Mouse (Mus musculus) neural tube, embryonic 14.5 days (tissue): ENCODE measurements around the gene Tnfsf12. TPM values are rescaled to one million over a fixed set of nuclear protein-coding genes. Genes with fewer than 3 reads are reported as not detected.

Source experiments
- ATAC-seq: fragments of 200-750 bp; cut with Nextera tagmentation; 2 replicates; pipeline ENCODE4 v1.8.0; 2017; ENCODE audit warnings: low read depth, mild to moderate bottlenecking, moderate TSS enrichment, moderate library complexity
- H3K27ac ChIP-seq: fragments of 300-500 bp; sonication (generic); 2 replicates; pipeline ENCODE4 v1.5.1; 2014; ENCODE audit warnings: low read depth, mild to moderate bottlenecking, control low read depth, low read length, moderate library complexity, mixed read lengths
- H3K27me3 ChIP-seq: fragments of 300-500 bp; sonication (generic); 2 replicates; pipeline ENCODE4 v1.6.1; 2014; ENCODE audit warnings: low read length; ENCODE audit not compliant: control insufficient read depth, insufficient read depth
- H3K36me3 ChIP-seq: fragments of 300-500 bp; sonication (generic); 2 replicates; pipeline ENCODE4 v1.6.1; 2014; ENCODE audit warnings: low read length, mixed read lengths; ENCODE audit not compliant: control insufficient read depth, insufficient read depth
- H3K4me1 ChIP-seq: fragments of 300-500 bp; sonication (generic); 2 replicates; pipeline ENCODE4 v1.6.1; 2014; ENCODE audit warnings: low read length; ENCODE audit not compliant: control insufficient read depth, insufficient read depth
- H3K4me2 ChIP-seq: fragments of 300-500 bp; sonication (generic); 2 replicates; pipeline ENCODE4 v1.6.1; 2014; ENCODE audit warnings: mild to moderate bottlenecking, low read depth, low read length, control low read depth
- H3K4me3 ChIP-seq: fragments of 300-500 bp; sonication (generic); 2 replicates; pipeline ENCODE4 v1.5.1; 2014; ENCODE audit warnings: low read depth, low read length, control low read depth, mixed read lengths
- H3K9ac ChIP-seq: fragments of 300-500 bp; sonication (generic); replicated peaks from 2 replicates; pipeline ENCODE4 v1.6.1; 2014; ENCODE audit warnings: low read depth, mild to moderate bottlenecking, control low read depth, low read length, mixed read lengths
- H3K9me3 ChIP-seq: fragments of 300-500 bp; sonication (generic); 2 replicates; pipeline ENCODE4 v1.6.1; 2016; ENCODE audit warnings: low read length; ENCODE audit not compliant: control insufficient read depth
- WGBS: fragments of 180-500 bp; shearing (Covaris S2); extraction: QIAGEN DNeasy Blood & Tissue Kit; methylation state at CpG from one replicate; pipeline ENCODE4 v1.1.7; 2014; 5-methylcytosine and 5-hydroxymethylcytosine counted together
- polyA plus RNA-seq: library from polyadenylated mRNA; unstranded; fragments of >200 nt; fragmentation: Nextera tagmentation; extraction: Ambion mirVana; gene quantifications from 2 replicates; pipeline ENCODE4 v1.2.1, GENCODE M21; 2014

Gene Tnfsf12
- polyA plus RNA-seq, 1 experiment from 2014 or later: 2.1 TPM

DNA sequence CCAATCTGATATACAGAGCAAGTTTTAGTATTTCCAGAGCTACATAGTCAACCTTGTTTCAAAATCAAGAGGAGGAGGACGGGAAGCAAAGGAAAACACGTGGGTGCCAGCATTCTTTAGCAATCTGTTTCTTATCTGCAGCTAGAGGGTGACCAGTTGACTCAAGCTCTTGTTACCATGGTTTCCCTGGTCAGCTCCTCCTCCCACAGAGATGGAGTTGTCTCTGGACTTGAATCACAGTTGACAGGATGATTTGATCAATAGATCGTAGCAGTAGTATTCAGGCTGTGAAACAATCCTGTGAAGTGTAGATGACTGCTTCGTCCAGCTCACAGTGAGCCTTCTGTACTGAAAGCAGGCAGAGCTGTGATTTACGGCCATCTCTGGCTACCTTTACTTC, 20.3 kb upstream of the Tnfsf12 start:
- WGBS: 19% methylated on average over 5 of the region's 5 CpGs
- ATAC-seq: no peak
- Histone ChIP-seq H3K4me1 (no peaks in the 10 kb centered on the region), H3K4me3 (no peak overlapping the region), H3K27me3 (no peaks in the 10 kb centered on the region), H3K9me3 (no peaks in the 10 kb centered on the region), H3K27ac (no peak overlapping the region), H3K4me2 (no peak overlapping the region), H3K36me3 (no peaks in the 10 kb centered on the region), H3K9ac (no peak overlapping the region)

DNA sequence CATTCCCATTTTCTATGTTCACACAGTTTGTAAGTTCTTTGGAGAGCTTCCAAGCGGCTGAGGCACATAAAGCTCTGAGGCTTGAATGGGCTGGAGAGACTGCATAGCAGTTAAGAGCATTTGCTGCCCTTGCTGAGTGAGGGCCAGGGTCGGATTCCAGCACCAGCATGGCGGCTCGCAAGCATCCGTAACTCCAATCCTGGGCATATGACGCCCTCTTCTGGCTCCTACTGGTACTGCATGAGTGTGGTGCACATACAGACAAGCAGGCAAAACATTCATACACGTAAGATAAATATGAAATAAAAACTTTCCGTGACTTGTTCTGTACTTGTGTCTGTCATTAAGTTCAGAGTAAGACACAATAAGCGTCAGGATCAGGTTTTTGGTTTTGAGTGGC, 19.8 kb upstream of the Tnfsf12 start:
- H3K4me3 ChIP-seq: no peak overlapping the region
- H3K4me1 ChIP-seq: no peaks in the 10 kb centered on the region
- no peak overlapping the region for H3K4me2 ChIP-seq
- no peak overlapping the region for H3K27ac ChIP-seq
- no peaks in the 10 kb centered on the region for H3K9me3 ChIP-seq
- H3K27me3 ChIP-seq: no peaks in the 10 kb centered on the region
- WGBS: 56% methylated on average over 9 of the region's 9 CpGs
- no peak for ATAC-seq
- no peak overlapping the region for H3K9ac ChIP-seq
- H3K36me3 ChIP-seq: no peaks in the 10 kb centered on the region

DNA sequence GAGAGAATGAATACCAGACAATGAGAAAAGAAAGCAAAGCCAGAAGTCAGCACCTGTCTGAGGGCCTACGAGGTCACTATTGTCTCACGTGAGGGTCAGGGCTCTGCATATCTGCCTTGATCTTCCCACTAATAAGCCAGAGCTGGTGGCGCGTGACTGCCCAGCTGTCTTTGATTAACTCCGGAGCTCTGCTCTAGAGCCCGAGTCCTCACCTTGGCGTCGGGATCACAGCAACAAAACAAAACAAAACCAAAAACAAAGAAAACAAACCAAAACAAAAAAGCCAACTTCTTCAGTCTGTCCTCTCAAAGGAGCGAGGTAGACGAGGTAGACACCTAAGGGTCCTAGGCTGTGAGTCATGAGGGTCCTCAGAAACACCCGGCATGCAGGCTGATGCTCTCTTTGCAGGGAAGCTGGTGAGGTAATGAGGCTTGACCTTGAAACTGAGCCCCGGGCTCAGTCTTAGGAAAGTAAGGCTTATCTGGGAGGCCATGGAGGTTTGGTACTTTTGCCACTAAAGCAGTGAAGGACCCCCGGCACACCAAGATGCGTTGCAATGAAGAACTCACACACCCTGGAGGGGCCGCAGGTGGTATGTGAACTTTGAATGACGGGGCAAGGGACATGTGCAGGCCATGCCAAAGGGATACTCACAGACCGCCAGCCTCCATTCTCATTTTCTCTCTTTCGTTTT, 19.1 kb upstream of the Tnfsf12 start:
- no peak overlapping the region for H3K4me3 ChIP-seq
- H3K9me3 ChIP-seq: no peaks in the 10 kb centered on the region
- no peaks in the 10 kb centered on the region for H3K4me1 ChIP-seq
- H3K27ac ChIP-seq: no peak overlapping the region
- no peak for ATAC-seq
- no peaks in the 10 kb centered on the region for H3K27me3 ChIP-seq
- no peak overlapping the region for H3K9ac ChIP-seq
- 86% methylated on average over 18 of the region's 18 CpGs for WGBS
- no peak overlapping the region for H3K4me2 ChIP-seq
- no peaks in the 10 kb centered on the region for H3K36me3 ChIP-seq

DNA sequence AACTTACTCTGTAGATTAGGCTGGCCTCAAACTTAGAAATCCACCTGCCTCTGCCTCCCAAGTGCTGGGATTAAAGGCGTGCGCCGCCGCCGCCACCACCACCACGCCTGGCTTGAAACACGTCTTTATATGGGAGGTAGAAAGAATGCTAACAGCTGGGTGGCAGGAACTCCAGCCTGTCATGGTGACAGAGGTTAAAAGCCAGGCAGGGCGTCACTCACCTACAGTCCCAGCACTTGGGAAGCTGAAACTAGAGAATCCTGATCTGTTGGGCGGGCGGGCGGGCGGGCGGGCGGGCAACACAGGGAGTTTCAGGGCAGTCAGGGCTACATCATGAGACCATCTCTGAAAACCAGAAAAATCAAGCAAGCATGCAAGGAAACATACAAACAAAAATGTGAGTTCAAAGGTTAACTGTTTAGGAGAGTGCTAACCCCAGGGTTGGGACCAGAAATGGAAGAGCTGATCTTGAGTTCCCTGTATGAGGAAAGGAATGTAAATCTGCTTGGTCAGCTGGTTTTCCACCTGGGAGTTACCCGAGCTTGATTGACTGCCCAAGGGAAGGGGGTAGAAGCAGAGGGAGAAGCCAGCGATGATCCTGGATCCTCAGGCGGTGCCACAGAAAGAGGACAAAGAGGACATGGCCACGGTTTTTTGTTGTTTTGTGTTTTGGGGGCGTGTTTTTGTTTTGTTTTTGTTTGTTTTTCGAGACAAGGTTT, 17.5 kb upstream of the Tnfsf12 start:
- Histone ChIP-seq H3K27me3 (no peaks in the 10 kb centered on the region), H3K36me3 (no peaks in the 10 kb centered on the region), H3K4me1 (no peaks in the 10 kb centered on the region), H3K27ac (no peak overlapping the region), H3K9ac (no peak overlapping the region), H3K4me2 (no peak overlapping the region), H3K9me3 (no peaks in the 10 kb centered on the region), H3K4me3 (no peak overlapping the region)
- ATAC-seq: no peak
- WGBS: 78% methylated on average over 20 of the region's 20 CpGs

DNA sequence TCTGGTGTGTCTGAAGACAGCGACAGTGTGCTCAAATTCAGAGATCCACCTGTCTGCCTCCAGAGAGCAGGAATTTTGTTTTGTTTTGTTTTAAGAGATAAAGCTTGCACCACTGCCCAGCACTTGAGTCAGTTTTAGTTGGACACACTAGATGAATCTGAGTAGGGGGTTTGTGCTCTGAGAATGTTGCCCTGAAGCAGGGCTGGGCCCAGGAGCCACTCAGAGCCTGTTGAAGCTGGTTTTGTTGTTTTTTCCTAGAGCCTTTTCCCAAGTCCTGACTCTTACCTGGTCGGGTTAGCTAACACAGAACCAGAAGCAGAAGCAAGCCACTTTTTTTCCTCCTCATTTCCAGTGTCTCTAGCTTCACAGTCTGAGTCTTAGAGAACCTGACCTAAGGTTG, 15.4 kb upstream of the Tnfsf12 start:
- no peaks in the 10 kb centered on the region for H3K9me3 ChIP-seq
- H3K9ac ChIP-seq: no peak overlapping the region
- H3K4me3 ChIP-seq: no peak overlapping the region
- no peaks in the 10 kb centered on the region for H3K36me3 ChIP-seq
- H3K27me3 ChIP-seq: no peaks in the 10 kb centered on the region
- 79% methylated on average over 2 of the region's 2 CpGs for WGBS
- H3K27ac ChIP-seq: no peak overlapping the region
- H3K4me2 ChIP-seq: no peak overlapping the region
- ATAC-seq: no peak
- H3K4me1 ChIP-seq: no peaks in the 10 kb centered on the region

DNA sequence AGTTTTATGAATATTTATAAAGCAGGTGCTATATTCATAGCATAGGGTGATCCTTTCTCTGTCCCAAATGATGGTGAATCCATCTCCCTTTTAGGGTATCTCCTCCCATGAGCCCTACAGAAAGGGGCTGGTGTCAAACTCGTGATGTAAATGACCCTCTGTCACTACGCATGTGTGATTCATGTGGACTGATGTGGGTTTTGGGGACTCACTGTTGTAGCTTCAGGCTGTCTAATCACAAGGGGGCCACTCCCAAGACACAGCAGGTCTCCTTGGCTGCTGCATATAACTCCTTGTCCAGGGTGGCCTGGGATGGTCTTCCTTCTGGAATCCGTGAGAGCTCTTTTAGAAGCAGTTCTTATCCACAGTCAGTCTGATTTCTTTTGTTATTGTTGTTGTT, 14.8 kb upstream of the Tnfsf12 start:
- H3K36me3 ChIP-seq: no peaks in the 10 kb centered on the region
- H3K9me3 ChIP-seq: no peaks in the 10 kb centered on the region
- H3K4me1 ChIP-seq: no peaks in the 10 kb centered on the region
- 80% methylated on average over 3 of the region's 3 CpGs for WGBS
- H3K9ac ChIP-seq: no peak overlapping the region
- no peak overlapping the region for H3K27ac ChIP-seq
- no peak overlapping the region for H3K4me3 ChIP-seq
- no peaks in the 10 kb centered on the region for H3K27me3 ChIP-seq
- H3K4me2 ChIP-seq: no peak overlapping the region
- ATAC-seq: no peak

DNA sequence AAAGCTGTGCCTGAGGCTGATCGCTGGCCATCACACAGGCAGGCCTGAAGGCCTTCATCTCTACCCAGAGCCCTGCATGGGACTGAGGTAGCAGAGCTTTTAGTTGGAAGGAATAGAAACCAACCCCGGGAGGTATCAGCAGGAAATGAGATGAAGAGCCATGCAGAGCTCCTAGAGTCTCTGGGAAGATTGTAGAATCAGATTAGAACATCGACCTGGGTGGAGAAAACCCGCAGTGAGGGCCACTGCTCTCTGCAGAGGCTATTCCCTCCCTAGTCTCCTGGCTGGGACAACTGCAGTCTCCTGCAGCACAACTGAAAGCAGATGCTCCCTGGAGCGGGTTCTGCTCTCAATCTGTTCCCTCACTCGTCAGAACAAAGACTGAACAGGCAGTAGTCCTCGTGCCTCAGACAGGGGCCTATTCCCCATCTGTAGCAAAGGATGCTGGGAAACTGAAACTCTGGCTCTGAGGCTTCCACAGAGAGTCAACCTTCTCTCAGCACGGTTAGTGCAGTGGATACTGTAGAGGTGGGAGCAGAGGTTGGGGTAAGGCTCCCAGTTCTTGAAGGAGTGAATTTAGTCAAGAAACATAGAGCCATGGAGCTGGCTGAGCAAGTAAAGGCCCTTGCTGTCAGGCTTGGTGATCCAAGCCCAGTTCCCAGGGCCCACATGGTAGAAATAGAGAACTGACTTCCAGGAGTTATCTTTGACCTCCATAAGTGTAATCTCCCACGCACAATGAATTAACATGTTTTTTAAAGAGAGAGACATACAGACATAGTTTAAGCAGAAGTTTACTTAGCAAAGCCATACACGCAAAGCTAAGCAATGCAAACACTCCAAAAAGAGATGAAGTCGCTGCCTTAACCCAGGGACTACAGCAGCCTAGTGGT, 14.2 kb upstream of the Tnfsf12 start:
- Histone ChIP-seq H3K4me1 (no peaks in the 10 kb centered on the region), H3K27me3 (no peaks in the 10 kb centered on the region), H3K36me3 (no peaks in the 10 kb centered on the region), H3K4me2 (no peak overlapping the region), H3K27ac (no peak overlapping the region), H3K4me3 (no peak overlapping the region), H3K9ac (no peak overlapping the region), H3K9me3 (no peaks in the 10 kb centered on the region)
- no peak for ATAC-seq
- WGBS: 66% methylated on average over 11 of the region's 11 CpGs

DNA sequence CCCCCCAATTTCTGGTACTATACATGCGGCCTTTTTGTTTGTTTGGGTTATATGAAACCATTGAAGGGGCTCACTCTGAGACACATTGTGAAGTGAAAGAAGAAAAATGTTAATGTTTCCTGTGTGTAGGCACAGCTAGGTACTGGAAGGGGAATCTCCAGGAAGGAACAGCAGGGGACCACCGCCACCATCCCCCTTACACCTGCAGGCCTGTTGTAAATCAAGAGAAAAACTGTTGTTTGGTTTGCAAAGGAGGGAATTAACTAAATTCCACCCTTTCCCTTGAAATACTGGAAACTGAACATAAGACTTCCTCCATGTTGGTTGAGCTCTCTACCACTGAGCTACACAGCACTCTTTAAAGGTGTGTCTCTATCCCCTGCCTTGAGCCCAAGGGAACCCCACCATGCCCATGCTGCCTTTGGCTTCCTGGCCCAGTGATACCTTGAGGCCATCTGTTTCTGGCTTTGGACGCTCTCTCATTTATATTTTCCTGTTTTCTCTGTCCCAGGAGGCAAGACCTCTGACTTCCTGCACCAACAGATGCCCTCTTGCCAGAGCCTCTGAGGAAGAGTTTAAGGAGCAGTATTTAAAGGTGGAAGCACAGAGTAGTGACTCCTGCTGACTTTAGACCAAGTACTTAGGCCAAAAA, 13.1 kb upstream of the Tnfsf12 start:
- Histone ChIP-seq H3K27me3 (no peaks in the 10 kb centered on the region), H3K4me3 (no peak overlapping the region), H3K36me3 (no peaks in the 10 kb centered on the region), H3K9ac (no peak overlapping the region), H3K9me3 (no peaks in the 10 kb centered on the region), H3K27ac (no peak overlapping the region), H3K4me2 (no peak overlapping the region), H3K4me1 (no peaks in the 10 kb centered on the region)
- no peak for ATAC-seq
- WGBS: 84% methylated on average over 3 of the region's 3 CpGs
